Mouse (Mus musculus): ENCODE data around the gene 2510009E07Rik. TPM values are rescaled to one million over a fixed set of nuclear protein-coding genes. Genes with fewer than 3 reads are reported as not detected.

2510009E07Rik gene
- polyA plus RNA-seq (2014; fragmentation: Illumina TruSeq; extraction: RNeasy Lipid Tissue Mini Kit (QIAGEN cat#74804); ENCODE audit: low read depth, low replicate concordance): 66.9 TPM

DNA sequence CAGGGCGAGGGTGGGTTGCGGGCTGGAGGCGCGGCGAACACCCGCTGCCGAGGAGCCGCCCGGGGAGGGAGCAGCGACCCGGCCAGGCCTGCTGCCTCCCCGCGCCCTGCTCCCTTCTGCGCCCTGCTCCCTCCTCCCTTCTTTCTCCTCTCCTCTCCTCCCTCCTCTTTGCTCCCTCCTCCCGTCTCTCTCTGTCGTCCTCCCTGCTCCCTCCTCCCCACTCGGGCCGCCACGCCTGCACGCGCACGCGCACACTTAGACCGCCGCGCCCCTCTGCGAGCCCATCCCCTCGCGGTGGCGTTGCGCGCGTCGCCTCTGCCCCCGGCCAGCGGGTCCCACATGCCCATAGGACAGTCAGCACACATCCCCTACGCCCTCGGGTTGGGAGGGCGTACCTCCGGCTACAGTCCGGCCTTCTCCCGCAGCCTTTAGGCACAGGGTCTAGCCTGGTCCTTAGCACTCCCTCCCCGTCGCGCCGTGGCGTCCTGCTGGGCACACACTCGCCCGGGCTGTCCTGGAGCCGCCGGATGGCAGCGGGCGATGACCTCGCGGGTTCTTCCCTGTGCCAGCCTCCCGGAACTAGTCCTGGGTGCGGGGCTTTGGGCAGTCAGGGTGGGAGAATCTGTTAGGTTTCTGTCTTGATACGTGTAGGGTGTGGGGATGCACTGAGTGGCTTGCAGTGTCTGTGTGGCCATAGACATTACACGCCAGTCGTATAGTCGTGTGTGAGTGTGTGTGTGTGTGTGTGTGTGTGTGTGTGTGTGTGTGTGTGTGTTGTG is at the start of gene 2510009E07Rik:
2510009E07Rik (minus strand) TSS at position 203 of the 779 bp plus-strand sequence.

Other genes with a start within 250 kb of the 2510009E07Rik start
- gene Ehhadh, start 93.1 kb upstream of the 2510009E07Rik start, polyA plus RNA-seq (2014; fragmentation: Illumina TruSeq; extraction: RNeasy Lipid Tissue Mini Kit (QIAGEN cat#74804); ENCODE audit: low read depth, low replicate concordance): 39.1 TPM
- 16.8 TPM for gene Map3k13, start 99.7 kb upstream of the 2510009E07Rik start, polyA plus RNA-seq (2014; fragmentation: Illumina TruSeq; extraction: RNeasy Lipid Tissue Mini Kit (QIAGEN cat#74804); ENCODE audit: low read depth, low replicate concordance)

Measured in sigmoid colon, adult 10 weeks (tissue).